Mouse (Mus musculus) megakaryocyte, embryonic 14.5 days (primary cell): Measurements from ENCODE around the gene C130050O18Rik.

Experiments
- FLI1 ChIP-seq: IDR thresholded peaks from 2 replicates; pipeline ENCODE4 v1.6.1; 2012; ENCODE audit warnings: low read length, inconsistent platforms, mixed read lengths
- GATA1 ChIP-seq: IDR thresholded peaks from 3 replicates; pipeline ENCODE4 v1.6.1; 2012; ENCODE audit warnings: mixed read lengths, low read length, inconsistent platforms, borderline replicate concordance

DNA sequence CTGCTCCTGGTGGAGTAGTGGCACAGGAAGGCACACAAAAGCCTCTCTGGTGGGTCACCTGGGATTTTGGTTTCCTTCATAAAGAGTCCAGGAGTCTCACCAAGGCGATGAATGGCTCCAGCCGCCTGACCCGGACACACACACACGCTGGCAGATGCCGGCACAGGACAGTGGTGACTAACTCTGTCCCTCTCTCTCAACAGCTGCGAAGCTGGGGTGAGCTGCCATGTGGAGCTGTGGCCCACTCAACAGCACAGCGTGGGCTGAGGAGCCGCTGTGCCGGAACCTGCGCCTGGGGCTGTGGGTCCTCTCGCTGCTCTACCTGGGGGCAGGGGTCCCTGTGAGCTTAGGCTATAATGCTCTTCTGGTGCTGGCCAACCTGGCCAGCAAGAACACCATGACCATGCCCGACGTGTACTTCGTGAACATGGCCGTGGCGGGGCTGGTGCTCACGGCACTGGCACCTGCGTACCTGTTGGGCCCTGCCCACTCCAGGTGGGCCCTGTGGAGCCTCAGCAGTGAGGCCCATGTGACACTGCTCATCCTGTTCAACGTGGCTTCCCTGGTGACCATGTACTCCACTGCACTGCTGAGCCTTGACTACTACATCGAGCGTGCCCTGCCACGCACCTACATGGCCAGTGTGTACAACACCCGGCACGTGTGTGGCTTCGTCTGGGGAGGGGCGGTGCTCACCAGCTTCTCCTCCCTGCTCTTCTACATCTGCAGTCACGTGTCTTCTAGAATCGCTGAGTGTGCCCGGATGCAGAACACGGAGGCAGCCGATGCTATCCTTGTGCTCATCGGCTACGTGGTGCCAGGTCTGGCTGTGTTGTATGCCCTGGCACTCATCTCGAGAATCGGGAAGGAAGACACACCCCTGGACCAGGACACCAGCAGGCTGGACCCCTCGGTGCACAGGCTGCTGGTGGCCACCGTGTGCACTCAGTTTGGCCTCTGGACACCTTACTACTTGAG lies 12.6 kb upstream of the C130050O18Rik start:
- TF ChIP-seq GATA1 (no peak), FLI1 (no peak)
